Mouse (Mus musculus): ENCODE measurements around the gene Cstf1.

- TF ChIP-seq POLR2A (IDR thresholded peaks at IDR 0.05; ENCODE audit: borderline replicate concordance, low read depth, low read length) (no peak), CTCF (IDR thresholded peaks at IDR 0.05; ENCODE audit: low read depth, low read length) (no peak)
These were observed 23.4 kb upstream of the Cstf1 start for GRCm38 (mm10) chr2:172346933-172347611.

Data from bone marrow macrophage, adult 2 months (primary cell).